Mouse (Mus musculus) thymus, postnatal 4 days (tissue): Measurements from ENCODE around the gene Hps4.

Experiments used
- DNase-seq: peaks from one replicate; pipeline ENCODE4 v3.0.0; 2021

Gene Hps4

GRCm38 (mm10) chr5:112324637-112325545 is 18.0 kb upstream of the Hps4 start:
- DNase-seq: peak; percentile 57

- peak; percentile 96 for DNase-seq
Measured at GRCm38 (mm10) chr5:112325546-112326445, 17.1 kb upstream of the Hps4 start, which contains the start of gene Tfip11. Gene Tfip11 (plus strand): TSS chr5:112326358.

GRCm38 (mm10) chr5:112326446-112327009 is 16.4 kb upstream of the Hps4 start:
- DNase-seq: no peak

GRCm38 (mm10) chr5:112327854-112328253 is 15.0 kb upstream of the Hps4 start:
- no peak for DNase-seq

GRCm38 (mm10) chr5:112329805-112330564 is 12.9 kb upstream of the Hps4 start:
- no peak for DNase-seq

GRCm38 (mm10) chr5:112335473-112335872 is 7.4 kb upstream of the Hps4 start:
- DNase-seq: peak; percentile 79

GRCm38 (mm10) chr5:112337004-112337403 is 5.9 kb upstream of the Hps4 start:
- DNase-seq: no peak

GRCm38 (mm10) chr5:112339215-112339614 is 3.7 kb upstream of the Hps4 start:
- DNase-seq: no peak

- DNase-seq: no peak
Measured at GRCm38 (mm10) chr5:112343205-112343595, 317 bp downstream of the Hps4 start.

- DNase-seq: no peak
Measured at GRCm38 (mm10) chr5:112344092-112344960, 1.4 kb downstream of the Hps4 start.

GRCm38 (mm10) chr5:112346211-112346965 is 3.5 kb downstream of the Hps4 start:
- DNase-seq: no peak

- DNase-seq: no peak
Measured at GRCm38 (mm10) chr5:112349169-112349568, 6.3 kb downstream of the Hps4 start.

GRCm38 (mm10) chr5:112355493-112355892 is 12.6 kb downstream of the Hps4 start:
- no peak for DNase-seq

- no peak for DNase-seq
Measured at GRCm38 (mm10) chr5:112355910-112356309, 13.0 kb downstream of the Hps4 start, which contains the start of gene Gm6583. Gene Gm6583 (minus strand): TSS chr5:112356033.

GRCm38 (mm10) chr5:112356322-112356721 is 13.4 kb downstream of the Hps4 start:
- DNase-seq: no peak

- no peak for DNase-seq
Measured at GRCm38 (mm10) chr5:112359520-112359919, 16.6 kb downstream of the Hps4 start.

- no peak for DNase-seq
Measured at GRCm38 (mm10) chr5:112360077-112360476, 17.2 kb downstream of the Hps4 start.

- DNase-seq: no peak
Measured at GRCm38 (mm10) chr5:112364184-112364797, 21.4 kb downstream of the Hps4 start.

GRCm38 (mm10) chr5:112366879-112367278 is 24.0 kb downstream of the Hps4 start:
- DNase-seq: no peak

- no peak for DNase-seq
Measured at GRCm38 (mm10) chr5:112367338-112367737, 24.5 kb downstream of the Hps4 start.
